Mouse (Mus musculus) neural tube, embryonic 13.5 days (tissue): ENCODE data around the gene Srsf2. TPM values are rescaled to one million over a fixed set of nuclear protein-coding genes. Genes with fewer than 3 reads are reported as not detected.

Experiments
- polyA plus RNA-seq: library from polyadenylated mRNA; unstranded; fragments of >200 nt; fragmentation: Nextera tagmentation; extraction: Ambion mirVana; gene quantifications from 2 replicates; pipeline ENCODE4 v1.2.1, GENCODE M21; 2015

The Srsf2 gene
- polyA plus RNA-seq, 1 experiment from 2014 or later = 624 TPM

Other genes with a start within 250 kb of the Srsf2 start
- gene Rhbdf2, start 226.1 kb downstream of the Srsf2 start, polyA plus RNA-seq = 3.7 TPM in 2 replicates
- 1.9 and 2.3 TPM in 2 replicates for gene Prcd, start 199.6 kb downstream of the Srsf2 start, polyA plus RNA-seq
- 16.1 and 17.2 TPM in 2 replicates for gene Cygb, start 198.8 kb downstream of the Srsf2 start, polyA plus RNA-seq
- gene St6galnac1, start 77.6 kb downstream of the Srsf2 start, polyA plus RNA-seq = not detected in 2 replicates
- gene Mxra7, start 25.0 kb downstream of the Srsf2 start, polyA plus RNA-seq = 59.4 and 62.0 TPM in 2 replicates
- gene Mettl23, start 9.8 kb downstream of the Srsf2 start, polyA plus RNA-seq = 71.8 and 76.7 TPM in 2 replicates
- 75.3 and 81.2 TPM in 2 replicates for gene Jmjd6, start 9.6 kb downstream of the Srsf2 start, polyA plus RNA-seq
- 42.9 and 47.3 TPM in 2 replicates for gene Mfsd11, start 654 bp downstream of the Srsf2 start, polyA plus RNA-seq
- gene Mgat5b, start 65.8 kb upstream of the Srsf2 start, polyA plus RNA-seq = 28.4 and 28.5 TPM in 2 replicates